Comparison of ENCODE assay signal across 20 mouse cellular contexts in the genomic region with DNA sequence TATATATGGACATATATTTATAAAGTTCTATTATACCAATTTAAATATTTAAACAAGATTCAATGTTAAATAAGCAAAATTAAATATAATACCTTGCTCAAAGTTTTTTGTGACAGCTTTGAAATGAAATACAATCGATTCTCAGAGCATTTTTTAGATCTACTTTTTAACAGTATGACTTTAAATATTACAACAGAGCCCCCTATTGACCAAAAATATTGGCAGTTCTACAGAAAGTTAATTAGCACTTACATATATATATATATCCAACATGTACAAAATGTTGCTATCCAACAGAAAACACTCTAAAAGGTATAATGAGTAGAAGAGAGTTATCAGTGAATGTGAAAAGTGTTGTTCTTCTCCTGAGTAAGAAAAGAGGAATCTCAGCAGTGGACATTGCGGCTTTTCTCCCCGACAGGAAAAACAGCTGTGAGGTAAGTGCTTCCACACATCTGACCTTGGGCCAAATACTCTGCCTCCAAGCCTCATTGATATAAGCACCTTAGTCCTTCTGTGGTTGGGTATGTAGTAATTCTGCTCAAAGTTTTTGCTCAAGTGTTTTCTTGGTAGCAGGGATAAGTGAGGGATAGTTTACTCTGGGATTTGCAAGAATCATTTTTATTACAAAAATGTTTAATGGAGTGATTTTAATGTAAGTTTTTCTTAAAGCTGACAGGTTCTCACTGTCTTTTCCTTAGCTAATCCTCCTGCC. TPM values are rescaled to one million over a fixed set of nuclear protein-coding genes. Genes with fewer than 3 reads are reported as not detected.
DNase-seq lines count a peak whose midpoint lies in the region; TF ChIP-seq lines count a peak whose summit lies in the region.
"Had no signal": no experiment of that assay in that cellular context is flagged by ENCODE, and none has a peak within 500 bp of the region (broad histone marks: within the 10 kb centered on the region; RNA-seq: fewer than 3 reads in every experiment).

No protein-coding gene starts in this region.

- H3K36me3 ChIP-seq in heart, adult 2 months (ENCODE audit: control insufficient read depth, insufficient read depth, low read length), result no peaks in the 10 kb centered on the region
- 0 out of 2 replicates have a peak, but pooled peaks cover 2% of the 10 kb centered on the region for H3K36me3 ChIP-seq in splenic B cell, adult 2 months (ENCODE audit: control insufficient read depth, insufficient read depth, low read length, poor library complexity, severe bottlenecking)

- H3K9ac ChIP-seq in heart, adult 2 months (ENCODE audit: low read depth, low read length), result no peak overlapping the region
- H3K9ac ChIP-seq: forebrain, embryonic 13.5 days; heart, embryonic 13.5 days; limb, embryonic 12.5 days; lung, embryonic 15.5 days; stomach, embryonic 15.5 days had no signal

- H3K4me3 ChIP-seq in heart, adult 2 months, result no peak overlapping the region
- H3K4me3 ChIP-seq: forebrain, embryonic 13.5 days; heart, embryonic 13.5 days; hindbrain, embryonic 10.5 days; limb, embryonic 12.5 days; lung, embryonic 15.5 days; stomach, embryonic 15.5 days had no signal

- DNase-seq in heart, adult 2 months, result no peak
- no peak for DNase-seq in heart, adult 9 months (ENCODE audit: low spot score in 2 of 2)
- peak; percentile 26 for DNase-seq in lung, postnatal 36 days
- DNase-seq in lung, postnatal 10 days, result no peak
- DNase-seq in NIH3T3 (ENCODE audit: low read depth), result peak; percentile 64
- peak; percentile 13 for DNase-seq in splenic B cell, adult 2 months (ENCODE audit: low read depth, low spot score)
- no peak for DNase-seq in natural killer cell, adult 2 months (ENCODE audit: low spot score in 2 of 2)
- DNase-seq: cerebellum, adult 11-12 months; gastrocnemius, postnatal 10 days; kidney, adult 9 months; right cerebral cortex, postnatal 14 days; thymus, postnatal 36 days had no signal

- no peak overlapping the region for H3K27ac ChIP-seq in heart, adult 2 months
- H3K27ac ChIP-seq: forebrain, embryonic 13.5 days; heart, embryonic 13.5 days; hindbrain, embryonic 10.5 days; limb, embryonic 12.5 days; lung, embryonic 15.5 days; stomach, embryonic 15.5 days had no signal

- no peak for TF ChIP-seq POLR2A in heart, adult 2 months (IDR thresholded peaks at IDR 0.05; ENCODE audit: insufficient read depth, low read depth, low read length)

- WGBS in heart, adult 2 months, result 66% methylated on average over 3 of the region's 3 CpGs

- TF ChIP-seq CTCF in heart, adult 2 months (IDR thresholded peaks at IDR 0.05), result peak; percentile 55

- no peak for TF ChIP-seq EP300 in heart, adult 2 months (IDR thresholded peaks at IDR 0.05; ENCODE audit: insufficient read depth, low read depth, low read length)

- intact Hi-C loops in heart, adult 2 months (cut with DNase I), result no loop called here

- H3K79me2 ChIP-seq in heart, adult 2 months (replicated peaks; ENCODE audit: control insufficient read depth, insufficient read depth, low read length), result no peaks in the 10 kb centered on the region

- H3K4me1 ChIP-seq in heart, adult 2 months (ENCODE audit: control insufficient read depth, insufficient read depth, low read length), result no peaks in the 10 kb centered on the region
- H3K4me1 ChIP-seq: forebrain, embryonic 13.5 days; heart, embryonic 13.5 days; hindbrain, embryonic 10.5 days; limb, embryonic 12.5 days; lung, embryonic 15.5 days; stomach, embryonic 15.5 days had no signal

- no peaks in the 10 kb centered on the region for H3K27me3 ChIP-seq in heart, adult 2 months (ENCODE audit: control insufficient read depth, insufficient read depth, low read length)
- H3K27me3 ChIP-seq in splenic B cell, adult 2 months (ENCODE audit: control insufficient read depth, insufficient read depth, low read length, poor library complexity, severe bottlenecking), result no peaks in the 10 kb centered on the region
- H3K27me3 ChIP-seq: forebrain, embryonic 13.5 days; heart, embryonic 13.5 days; limb, embryonic 12.5 days; lung, embryonic 15.5 days; stomach, embryonic 15.5 days had no signal

RNA-seq across cellular contexts. Expression of gene Zdhhc21, which starts 22.1 kb away (rescaled TPM):
- total RNA-seq in heart, adult 2 months (2021), result 1 to 10 TPM; 8.5 to 9.3 TPM
- polyA plus RNA-seq in heart, adult 2 months (2012; rRNA removed), result 2.7 and 6.4 TPM in 2 replicates

RNA-seq across cellular contexts. Expression of gene Cer1, which starts 47.3 kb away (rescaled TPM):
- total RNA-seq in heart, adult 2 months (2021), result not detected
- polyA plus RNA-seq in heart, adult 2 months (2012; rRNA removed), result not detected in 2 replicates
- total RNA-seq: gastrocnemius, postnatal 10 days; monocyte, adult 5-6 weeks; neutrophil, adult 5-6 weeks had no signal
- polyA plus RNA-seq: hindbrain, embryonic 10.5 days had no signal

Comparison
In these comparisons a context has a peak if more than half of its experiments do, and no peak if none do; other contexts are left out.
1. DNase-seq: peak in lung, postnatal 36 days (single experiment), NIH3T3 (single experiment) and splenic B cell, adult 2 months (single experiment); none in heart, adult 2 months (0 of 2), heart, adult 9 months (0 of 2), lung, postnatal 10 days (single experiment) and natural killer cell, adult 2 months (0 of 2).